Mouse (Mus musculus) kidney, adult 10 weeks (tissue): ENCODE data around the gene Olfr547. TPM values are rescaled to one million over a fixed set of nuclear protein-coding genes. Genes with fewer than 3 reads are reported as not detected.

Source experiments
- polyA plus RNA-seq: library from polyadenylated mRNA; stranded (reverse); fragments of 350-450 nt; fragmentation: Illumina TruSeq; extraction: RNeasy Lipid Tissue Mini Kit (QIAGEN cat#74804); gene quantifications from one replicate; pipeline ENCODE4 v1.2.3, GENCODE M21; 2014; ENCODE audit warnings: low read depth, low replicate concordance

The Olfr547 gene
- polyA plus RNA-seq = not detected

DNA sequence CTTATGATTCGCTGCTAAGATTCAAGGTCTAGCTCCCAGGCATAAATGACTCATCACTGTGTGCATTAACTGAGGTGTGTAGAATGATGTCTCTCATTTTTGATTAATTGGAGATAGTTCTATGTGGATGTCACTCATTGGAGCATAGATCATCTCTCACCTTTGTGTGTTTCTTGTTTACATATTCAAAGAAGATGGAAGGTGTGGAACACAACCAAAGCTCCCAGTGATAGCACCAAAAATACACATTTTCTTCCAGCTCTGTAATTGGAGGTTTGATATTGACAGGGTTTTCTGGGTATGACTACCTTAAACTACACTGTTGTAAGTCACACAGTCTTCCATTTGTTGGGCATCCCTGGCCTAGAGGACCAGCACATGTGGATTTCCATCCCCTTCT lies at the start of gene Olfr547:
Olfr547 (plus strand) TSS at position 301 of the 400 bp plus-strand sequence.

DNA sequence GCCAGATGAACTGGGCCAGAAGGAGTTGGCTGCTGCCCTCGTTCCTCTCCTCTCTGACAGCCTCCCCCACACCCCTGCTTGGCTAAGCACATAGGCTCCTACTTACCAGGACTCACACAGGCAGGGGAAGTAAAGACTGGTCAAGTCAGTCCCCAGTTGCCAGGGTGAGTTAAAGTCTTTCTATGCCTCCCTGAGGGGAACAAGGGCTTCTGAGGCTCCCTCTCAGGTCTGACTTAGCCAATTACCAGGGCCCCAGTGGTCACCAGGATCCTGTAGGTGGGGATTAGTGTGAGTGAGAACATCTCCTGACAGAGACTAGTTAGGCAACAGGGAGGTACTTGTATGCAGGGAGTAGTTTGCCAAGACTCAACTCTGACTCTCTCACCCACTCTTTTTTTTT lies 46.4 kb upstream of the Olfr547 start, which contains the start of gene Olfr544:
Olfr544 (minus strand) TSS at position 153 of the 400 bp plus-strand sequence.

DNA sequence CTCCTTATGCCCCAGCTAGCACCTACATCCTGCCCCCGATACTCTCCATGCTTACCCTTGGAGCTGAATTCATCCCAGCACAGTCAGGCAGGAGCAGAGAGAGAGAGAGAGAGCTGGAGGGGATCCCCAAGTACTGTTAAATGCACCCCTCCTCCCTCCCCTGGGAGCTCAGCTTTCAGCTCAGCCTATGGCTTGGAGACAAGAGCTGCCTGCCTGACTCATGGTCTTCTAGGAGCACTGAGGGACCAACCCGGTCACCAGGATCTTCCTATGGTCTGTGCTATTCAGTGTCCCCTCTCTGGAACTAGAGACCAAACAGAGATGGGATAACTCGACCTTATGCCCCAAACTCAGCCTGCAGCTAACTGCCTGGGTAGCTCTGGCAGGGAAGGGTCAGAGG lies 35.1 kb upstream of the Olfr547 start, which contains the start of gene Olfr545:
Olfr545 (minus strand) TSS at position 101 of the 400 bp plus-strand sequence.

DNA sequence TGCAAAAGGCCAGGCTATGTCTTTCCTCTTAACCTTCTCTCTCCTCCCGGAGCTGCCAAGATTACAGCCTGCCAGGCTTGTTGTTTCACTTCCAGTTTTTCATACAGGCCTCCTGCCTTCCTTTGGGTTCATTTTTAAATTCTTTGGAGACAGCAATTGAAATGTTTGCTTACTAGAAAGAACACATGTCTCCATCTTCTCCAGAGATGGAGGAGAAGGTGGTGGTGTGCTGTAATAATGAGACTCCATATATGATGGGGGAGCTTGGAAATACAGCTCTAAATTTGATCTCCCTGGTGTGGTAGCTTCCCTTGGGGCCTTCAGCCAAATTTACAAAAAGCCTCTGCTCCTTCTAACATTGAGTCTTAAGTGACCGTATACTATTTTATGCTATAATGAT lies 6.0 kb downstream of the Olfr547 start, which contains the start of gene Olfr548-ps1:
Olfr548-ps1 (plus strand) TSS at position 301 of the 400 bp plus-strand sequence.

DNA sequence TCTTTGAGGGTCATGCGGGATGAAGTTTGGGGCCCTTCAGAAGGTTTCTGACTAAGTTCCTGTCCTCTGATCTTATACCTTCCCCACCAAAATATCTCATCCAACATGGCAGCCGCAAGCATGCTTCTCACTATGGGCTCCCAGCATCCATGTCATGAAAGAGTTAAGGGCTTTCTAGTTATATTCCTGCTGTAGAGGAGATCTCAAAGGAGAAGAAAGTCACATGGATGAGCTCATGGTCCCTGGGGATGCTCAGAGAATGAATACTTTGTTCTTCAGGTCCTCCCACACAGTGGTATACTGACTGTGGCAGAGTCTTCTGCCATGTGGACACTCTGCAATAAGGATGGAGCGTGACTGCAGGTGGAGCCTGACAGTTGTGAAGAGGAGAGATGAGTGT lies 15.0 kb downstream of the Olfr547 start, which contains the start of gene Olfr549:
Olfr549 (plus strand) TSS at position 301 of the 400 bp plus-strand sequence.

DNA sequence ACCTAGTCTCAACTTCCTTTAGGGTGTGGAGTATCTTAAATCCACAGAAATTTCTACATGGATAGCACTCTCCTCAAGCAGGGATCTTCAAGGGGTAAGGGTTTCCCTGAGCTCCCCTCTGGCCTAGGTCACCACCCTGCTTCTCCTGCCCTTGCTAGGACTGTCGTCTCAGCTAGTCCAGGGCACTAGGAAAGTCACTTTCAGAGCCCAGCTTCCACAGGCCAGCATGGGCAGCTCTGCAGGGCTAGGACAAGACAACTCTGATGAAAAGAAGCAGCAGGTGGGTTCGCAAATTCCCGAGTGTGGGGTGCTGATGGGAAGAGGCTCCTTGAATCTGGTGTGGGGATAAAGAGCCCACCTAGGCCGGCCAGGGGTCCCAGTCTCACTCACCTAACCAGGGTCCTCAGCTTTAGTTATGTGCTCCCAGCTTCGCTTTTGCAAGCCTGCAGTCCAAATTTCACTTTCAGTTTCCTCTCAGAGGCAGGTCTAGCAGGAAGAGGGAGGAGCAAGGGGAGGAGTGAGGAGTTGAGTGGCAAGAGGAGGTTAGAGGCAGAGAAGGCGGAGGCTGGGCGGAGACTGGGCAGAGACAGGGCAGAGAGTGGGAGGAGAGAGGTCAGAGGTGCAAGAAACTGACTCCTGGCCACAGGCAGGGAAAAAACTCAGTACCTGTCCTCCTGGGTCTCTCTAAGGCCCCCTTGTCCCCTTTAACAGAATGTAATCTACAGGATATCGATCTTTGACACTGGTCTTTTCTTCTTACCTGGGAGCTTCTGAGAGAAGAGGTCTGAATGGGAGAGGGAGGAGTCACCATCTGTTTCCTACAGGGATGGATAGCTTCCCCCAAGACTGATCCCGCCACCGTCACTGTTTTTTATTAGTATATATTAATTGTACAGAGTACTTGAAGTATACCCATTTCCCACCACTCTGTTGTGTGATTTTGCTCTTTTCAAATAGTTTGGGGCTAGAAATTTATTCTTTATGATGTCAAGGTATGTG lies 30.7 kb downstream of the Olfr547 start, which contains the start of gene Trim21:
Trim21 (minus strand) TSS at position 488 of the 999 bp plus-strand sequence.

DNA sequence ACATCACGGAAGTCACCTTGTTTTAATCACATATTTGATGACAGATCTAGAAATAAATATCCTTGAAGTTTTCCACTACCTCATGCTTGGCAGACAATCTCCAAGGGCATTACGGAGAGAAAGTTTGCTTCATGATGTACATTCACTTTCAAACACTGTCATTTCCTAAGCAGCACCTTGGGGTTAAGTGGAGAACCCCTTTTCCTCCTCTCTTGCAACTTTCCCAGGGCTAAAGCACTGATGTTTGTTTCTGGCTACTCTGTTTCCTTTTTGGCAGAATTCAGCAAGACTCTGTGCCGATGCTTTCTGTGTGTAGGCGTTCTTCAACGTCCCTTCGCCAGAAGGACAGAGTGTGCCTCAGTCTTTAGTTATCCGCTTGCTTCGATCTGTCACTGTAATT lies 36.6 kb downstream of the Olfr547 start, which contains the start of gene Olfr550:
Olfr550 (plus strand) TSS at position 301 of the 400 bp plus-strand sequence.

Other genes starting within 250 kb of the Olfr547 start
- 22.6 TPM for gene Rrm1, start 93.1 kb upstream of the Olfr547 start, polyA plus RNA-seq
- not detected for gene Olfr543, start 53.1 kb upstream of the Olfr547 start, polyA plus RNA-seq
- gene Olfr544, start 46.4 kb upstream of the Olfr547 start, polyA plus RNA-seq = not detected
- gene Olfr545, start 35.2 kb upstream of the Olfr547 start, polyA plus RNA-seq = not detected
- gene Olfr548-ps1, start 6.1 kb downstream of the Olfr547 start, polyA plus RNA-seq = not detected
- not detected for gene Olfr549, start 15.1 kb downstream of the Olfr547 start, polyA plus RNA-seq
- 8.2 TPM for gene Trim21, start 30.7 kb downstream of the Olfr547 start, polyA plus RNA-seq
- gene Olfr550, start 36.7 kb downstream of the Olfr547 start, polyA plus RNA-seq = not detected
- gene Olfr551, start 57.1 kb downstream of the Olfr547 start, polyA plus RNA-seq = not detected
- gene Olfr552, start 63.0 kb downstream of the Olfr547 start, polyA plus RNA-seq = not detected
- not detected for gene Olfr553, start 83.5 kb downstream of the Olfr547 start, polyA plus RNA-seq
- not detected for gene Olfr554, start 103.7 kb downstream of the Olfr547 start, polyA plus RNA-seq
- not detected for gene Olfr555, start 124.1 kb downstream of the Olfr547 start, polyA plus RNA-seq
- not detected for gene Olfr556, start 130.2 kb downstream of the Olfr547 start, polyA plus RNA-seq
- gene Trim68, start 152.6 kb downstream of the Olfr547 start, polyA plus RNA-seq = 5.0 TPM
- not detected for gene Olfr557, start 161.2 kb downstream of the Olfr547 start, polyA plus RNA-seq
- gene Olfr558, start 167.5 kb downstream of the Olfr547 start, polyA plus RNA-seq = 5.7 TPM
- not detected for gene Olfr33, start 184.3 kb downstream of the Olfr547 start, polyA plus RNA-seq
- not detected for gene Olfr559, start 192.7 kb downstream of the Olfr547 start, polyA plus RNA-seq
- gene Olfr560, start 224.6 kb downstream of the Olfr547 start, polyA plus RNA-seq = not detected
- gene Olfr78, start 224.7 kb downstream of the Olfr547 start, polyA plus RNA-seq = 0.97 TPM
- not detected for gene Olfr561, start 236.5 kb downstream of the Olfr547 start, polyA plus RNA-seq